Mouse (Mus musculus) heart, embryonic 12.5 days (tissue): Measurements from ENCODE around the gene Xbp1. TPM values are rescaled to one million over a fixed set of nuclear protein-coding genes. Genes with fewer than 3 reads are reported as not detected.
"Not testable (repeated sequence)": the region's sequence is repeated elsewhere in the genome, so short reads cannot be mapped to it uniquely, and the experiment has no call there.

Source experiments
- ATAC-seq: fragments of 200-750 bp; cut with Nextera tagmentation; 2 replicates; pipeline ENCODE4 v1.8.0; 2017; ENCODE audit warnings: moderate TSS enrichment, moderate library complexity; ENCODE audit not compliant: insufficient number of reproducible peaks, low FRiP score
- H3K27ac ChIP-seq: fragments of 300-500 bp; sonication (generic); 2 replicates; pipeline ENCODE4 v1.5.1; 2016; ENCODE audit warnings: mild to moderate bottlenecking, moderate library complexity; ENCODE audit not compliant: poor library complexity, severe bottlenecking
- H3K27me3 ChIP-seq: fragments of 300-500 bp; sonication (generic); replicated peaks from 2 replicates; pipeline ENCODE4 v1.6.1; 2016; ENCODE audit warnings: mild to moderate bottlenecking, moderate library complexity
- H3K36me3 ChIP-seq: fragments of 300-500 bp; sonication (generic); 2 replicates; pipeline ENCODE4 v1.6.1; 2016; ENCODE audit warnings: mild to moderate bottlenecking, moderate library complexity
- H3K4me1 ChIP-seq: fragments of 300-500 bp; sonication (generic); replicated peaks from 2 replicates; pipeline ENCODE4 v1.6.1; 2016; ENCODE audit warnings: mild to moderate bottlenecking
- H3K4me2 ChIP-seq: fragments of 300-500 bp; sonication (generic); 2 replicates; pipeline ENCODE4 v1.6.1; 2016; ENCODE audit warnings: mild to moderate bottlenecking, moderate library complexity
- H3K4me3 ChIP-seq: fragments of 300-500 bp; sonication (generic); 2 replicates; pipeline ENCODE4 v1.5.1; 2016; ENCODE audit warnings: mild to moderate bottlenecking
- H3K9ac ChIP-seq: fragments of 300-500 bp; sonication (generic); 2 replicates; pipeline ENCODE4 v1.6.1; 2016; ENCODE audit warnings: mild to moderate bottlenecking, moderate library complexity
- H3K9me3 ChIP-seq: fragments of 300-500 bp; sonication (generic); replicated peaks from 2 replicates; pipeline ENCODE4 v1.6.1; 2016; ENCODE audit warnings: mild to moderate bottlenecking, moderate library complexity
- WGBS: fragments of 180-500 bp; shearing (Covaris S2); methylation state at CpG from one replicate; pipeline ENCODE4 v1.1.7; 2016; 5-methylcytosine and 5-hydroxymethylcytosine counted together
- polyA plus RNA-seq: library from polyadenylated mRNA; unstranded; fragments of >200 nt; fragmentation: Nextera tagmentation; extraction: Ambion mirVana; gene quantifications from 2 replicates; pipeline ENCODE4 v1.2.1, GENCODE M21; 2016

Xbp1 gene
- polyA plus RNA-seq, 1 experiment from 2014 or later, result 125 TPM

- 0 out of 2 replicates have a peak, but pooled peaks cover 3% of the 10 kb centered on the region for H3K9me3 ChIP-seq
- H3K9ac ChIP-seq, result no peak overlapping the region
- H3K4me2 ChIP-seq, result peak overlapping the region; percentile 56
- ATAC-seq, result peak; percentile 86
- H3K4me3 ChIP-seq, result peak overlapping the region; percentile 30
- H3K36me3 ChIP-seq, result no peaks in the 10 kb centered on the region
- no peaks in the 10 kb centered on the region for H3K27me3 ChIP-seq
- H3K27ac ChIP-seq, result 0 out of 2 replicates have a peak overlapping the region, but pooled peaks have one; percentile 9
- WGBS, result 14% methylated on average over 18 of the region's 18 CpGs
- H3K4me1 ChIP-seq, result peaks cover 7% of the 10 kb centered on the region
Observed at GRCm38 (mm10) chr11:5505856-5506575, 14.4 kb upstream of the Xbp1 start.

- Histone ChIP-seq H3K4me3 (no peak overlapping the region), H3K27me3 (no peaks in the 10 kb centered on the region), H3K4me1 (peaks cover 7% of the 10 kb centered on the region), H3K36me3 (no peaks in the 10 kb centered on the region), H3K9ac (no peak overlapping the region), H3K27ac (no peak overlapping the region), H3K9me3 (no peaks in the 10 kb centered on the region), H3K4me2 (no peak overlapping the region)
- ATAC-seq, result no peak
- 66% methylated on average over 8 of the region's 8 CpGs for WGBS
Observed at GRCm38 (mm10) chr11:5509215-5510098, 11.0 kb upstream of the Xbp1 start.

- Histone ChIP-seq H3K27me3 (no peaks in the 10 kb centered on the region), H3K4me3 (no peak overlapping the region), H3K4me1 (peaks cover 7% of the 10 kb centered on the region), H3K4me2 (no peak overlapping the region), H3K9ac (no peak overlapping the region), H3K36me3 (no peaks in the 10 kb centered on the region), H3K9me3 (no peaks in the 10 kb centered on the region), H3K27ac (no peak overlapping the region)
- 49% methylated on average over 5 of the region's 5 CpGs for WGBS
- ATAC-seq, result no peak
Observed at GRCm38 (mm10) chr11:5510099-5510391, 10.4 kb upstream of the Xbp1 start.

- H3K9me3 ChIP-seq, H3K27me3 ChIP-seq, H3K9ac ChIP-seq, H3K4me3 ChIP-seq, H3K4me2 ChIP-seq, H3K4me1 ChIP-seq, ATAC-seq, H3K27ac ChIP-seq, H3K36me3 ChIP-seq: not testable (repeated sequence)
- WGBS, result 67% methylated on average over 1 of the region's 2 CpGs
Observed at GRCm38 (mm10) chr11:5510686-5511085, 9.8 kb upstream of the Xbp1 start.

- no peak overlapping the region for H3K4me2 ChIP-seq
- H3K9ac ChIP-seq, result no peak overlapping the region
- no peaks in the 10 kb centered on the region for H3K9me3 ChIP-seq
- WGBS, result 69% methylated on average over 12 of the region's 12 CpGs
- H3K27me3 ChIP-seq, result no peaks in the 10 kb centered on the region
- H3K36me3 ChIP-seq, result no peaks in the 10 kb centered on the region
- H3K27ac ChIP-seq, result no peak overlapping the region
- ATAC-seq, result no peak
- H3K4me1 ChIP-seq, result peaks cover 7% of the 10 kb centered on the region
- H3K4me3 ChIP-seq, result no peak overlapping the region
Observed at GRCm38 (mm10) chr11:5512099-5512725, 8.2 kb upstream of the Xbp1 start.

GRCm38 (mm10) chr11:5512961-5513360 lies 7.5 kb upstream of the Xbp1 start:
- no peak overlapping the region for H3K9ac ChIP-seq
- 79% methylated on average over 8 of the region's 8 CpGs for WGBS
- ATAC-seq, result no peak
- H3K27ac ChIP-seq, result no peak overlapping the region
- no peaks in the 10 kb centered on the region for H3K9me3 ChIP-seq
- H3K36me3 ChIP-seq, result no peaks in the 10 kb centered on the region
- no peaks in the 10 kb centered on the region for H3K27me3 ChIP-seq
- no peak overlapping the region for H3K4me3 ChIP-seq
- H3K4me1 ChIP-seq, result peaks cover 7% of the 10 kb centered on the region
- H3K4me2 ChIP-seq, result no peak overlapping the region

GRCm38 (mm10) chr11:5514091-5514490 lies 6.4 kb upstream of the Xbp1 start:
- Histone ChIP-seq H3K4me2 (no peak overlapping the region), H3K36me3 (no peaks in the 10 kb centered on the region), H3K4me1 (peaks cover 7% of the 10 kb centered on the region), H3K9me3 (no peaks in the 10 kb centered on the region), H3K9ac (no peak overlapping the region), H3K27ac (no peak overlapping the region), H3K4me3 (no peak overlapping the region), H3K27me3 (no peaks in the 10 kb centered on the region)
- no peak for ATAC-seq
- WGBS, result 77% methylated on average over 4 of the region's 4 CpGs

GRCm38 (mm10) chr11:5515196-5515595 lies 5.3 kb upstream of the Xbp1 start:
- H3K9me3 ChIP-seq, result no peaks in the 10 kb centered on the region
- H3K4me3 ChIP-seq, result no peak overlapping the region
- no peak for ATAC-seq
- no peak overlapping the region for H3K4me2 ChIP-seq
- no peak overlapping the region for H3K27ac ChIP-seq
- peaks cover 9% of the 10 kb centered on the region for H3K4me1 ChIP-seq
- H3K27me3 ChIP-seq, result no peaks in the 10 kb centered on the region
- H3K9ac ChIP-seq, result no peak overlapping the region
- 66% methylated on average over 6 of the region's 6 CpGs for WGBS
- H3K36me3 ChIP-seq, result no peaks in the 10 kb centered on the region

GRCm38 (mm10) chr11:5515655-5516054 lies 4.8 kb upstream of the Xbp1 start:
- Histone ChIP-seq H3K9ac (no peak overlapping the region), H3K27ac (no peak overlapping the region), H3K4me3 (no peak overlapping the region), H3K9me3 (no peaks in the 10 kb centered on the region), H3K27me3 (no peaks in the 10 kb centered on the region), H3K4me1 (peaks cover 7% of the 10 kb centered on the region), H3K36me3 (no peaks in the 10 kb centered on the region), H3K4me2 (no peak overlapping the region)
- no peak for ATAC-seq
- 75% methylated on average over 6 of the region's 6 CpGs for WGBS

- Histone ChIP-seq H3K27me3 (no peaks in the 10 kb centered on the region), H3K9me3 (no peaks in the 10 kb centered on the region), H3K27ac (no peak overlapping the region), H3K4me2 (no peak overlapping the region), H3K4me1 (peaks cover 7% of the 10 kb centered on the region), H3K36me3 (no peaks in the 10 kb centered on the region), H3K9ac (no peak overlapping the region), H3K4me3 (no peak overlapping the region)
- ATAC-seq, result no peak
- 73% methylated on average over 7 of the region's 7 CpGs for WGBS
Observed at GRCm38 (mm10) chr11:5516151-5516550, 4.3 kb upstream of the Xbp1 start.

- no peak overlapping the region for H3K9ac ChIP-seq
- no peak overlapping the region for H3K4me3 ChIP-seq
- no peaks in the 10 kb centered on the region for H3K27me3 ChIP-seq
- no peak overlapping the region for H3K4me2 ChIP-seq
- no peak overlapping the region for H3K27ac ChIP-seq
- no peaks in the 10 kb centered on the region for H3K36me3 ChIP-seq
- H3K9me3 ChIP-seq, result no peaks in the 10 kb centered on the region
- no peak for ATAC-seq
- WGBS, result 89% methylated on average over 14 of the region's 14 CpGs
- H3K4me1 ChIP-seq, result peaks cover 7% of the 10 kb centered on the region
Observed at GRCm38 (mm10) chr11:5516617-5517016, 3.8 kb upstream of the Xbp1 start.
